8 mouse cellular contexts compared by ENCODE assay signal in the genomic region with DNA sequence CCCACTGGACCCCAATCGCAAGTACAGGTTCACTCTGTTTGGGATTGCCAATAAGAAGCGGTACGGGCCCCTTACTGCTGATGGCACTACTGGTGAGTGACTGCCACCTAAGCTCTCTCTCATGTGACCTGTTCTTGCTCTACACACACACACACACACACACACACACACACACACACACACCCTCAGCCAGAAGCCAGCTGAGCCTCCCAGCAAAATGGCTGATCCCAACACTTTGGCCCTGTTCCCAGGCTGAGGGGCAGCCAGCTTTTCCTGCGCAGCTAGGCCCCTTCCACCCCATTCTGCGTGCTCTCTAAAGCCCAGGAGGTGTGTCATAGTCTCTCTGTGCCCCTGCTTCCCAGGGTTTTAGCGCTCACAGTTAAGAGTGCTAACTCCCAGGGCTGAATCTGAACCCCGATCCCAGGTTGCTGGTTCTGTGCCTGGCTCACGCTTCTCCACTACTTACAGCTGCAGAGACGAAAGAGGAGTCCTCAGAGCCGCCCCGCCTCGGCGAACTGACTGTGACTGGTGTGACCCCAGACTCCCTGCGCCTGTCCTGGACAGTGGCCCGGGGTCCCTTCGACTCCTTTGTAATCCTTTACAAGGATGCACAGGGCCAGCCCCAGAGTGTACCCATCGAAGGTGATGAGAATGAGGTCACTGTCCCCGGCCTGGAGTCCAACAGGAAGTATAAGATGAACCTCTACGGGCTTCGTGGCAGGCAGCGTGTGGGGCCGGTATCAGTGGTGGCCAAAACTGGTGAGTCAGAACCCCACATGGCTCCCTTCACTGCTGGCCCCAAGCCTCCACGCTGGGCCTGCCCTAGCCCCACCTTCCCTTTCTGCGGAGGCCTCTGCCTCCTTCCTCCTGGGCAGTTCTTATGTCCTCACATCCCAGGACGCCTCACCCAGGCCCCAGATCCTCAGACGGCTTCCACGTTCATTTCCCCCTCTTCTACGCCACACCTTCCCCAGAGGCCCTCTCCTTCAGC. TPM values are rescaled to one million over a fixed set of nuclear protein-coding genes. Genes with fewer than 3 reads are reported as not detected.
A peak's percentile ranks its signal among the peaks of the same experiment; 100 is the strongest.
DNase-seq lines count a peak whose midpoint lies in the region; ATAC-seq and TF ChIP-seq lines count a peak whose summit lies in the region.

No protein-coding gene starts in this region.

- peak overlapping the region; percentile 35 for H3K9ac ChIP-seq in ES-E14 (ENCODE audit: insufficient read depth, low read depth, low read length, poor library complexity, severe bottlenecking)
- peak overlapping the region; percentile 38 for H3K9ac ChIP-seq in intestine, embryonic 16.5 days (ENCODE audit: low read depth, low read length)
- H3K9ac ChIP-seq in stomach, embryonic 15.5 days = no peak overlapping the region

- no peak overlapping the region for H3K27ac ChIP-seq in kidney, adult 2 months (ENCODE audit: insufficient read depth, low read depth, low read length)
- H3K27ac ChIP-seq in ES-E14 (ENCODE audit: insufficient read depth, low read depth, low read length, poor library complexity, severe bottlenecking) = no peak overlapping the region
- H3K27ac ChIP-seq in intestine, embryonic 16.5 days (ENCODE audit: low read length) = peak overlapping the region; percentile 63
- H3K27ac ChIP-seq in stomach, embryonic 15.5 days = peak overlapping the region; percentile 67

- ATAC-seq in intestine, embryonic 16.5 days = peak; percentile 35; the same call in 1 of the 2 replicates
- ATAC-seq in stomach, embryonic 15.5 days (ENCODE audit: insufficient read depth, low FRiP score, low read depth) = peak; percentile 11; the same call in 1 of the 2 replicates

- in situ Hi-C loops in ES-E14 (cut with MboI; ENCODE audit: low sequenced_read_pairs in 2 of 2, unreplicated experiment in 2 of 2) = no loop called here

- H3K4me3 ChIP-seq in kidney, adult 2 months (ENCODE audit: insufficient read depth, low read depth, low read length) = no peak overlapping the region
- H3K4me3 ChIP-seq in ES-E14 (ENCODE audit: insufficient read depth in 1 of 2, low read depth in 1 of 2, low read length in 2 of 2, poor library complexity in 1 of 2, severe bottlenecking in 1 of 2) = peak overlapping the region in 1 of 2 experiments; percentile 26; a peak in 1 of 4 replicates
- no peak overlapping the region for H3K4me3 ChIP-seq in intestine, embryonic 16.5 days (ENCODE audit: low read length)
- no peak overlapping the region for H3K4me3 ChIP-seq in stomach, embryonic 15.5 days (replicated peaks)

- no peaks in the 10 kb centered on the region for H3K36me3 ChIP-seq in kidney, adult 2 months (ENCODE audit: control insufficient read depth, insufficient read depth, low read length)
- H3K36me3 ChIP-seq in ES-E14 (ENCODE audit: control insufficient read depth, insufficient read depth, low read length, poor library complexity, severe bottlenecking) = no peaks in the 10 kb centered on the region
- no peaks in the 10 kb centered on the region for H3K36me3 ChIP-seq in intestine, embryonic 16.5 days (ENCODE audit: control insufficient read depth, insufficient read depth, low read length)
- H3K36me3 ChIP-seq in stomach, embryonic 15.5 days = no peaks in the 10 kb centered on the region

- TF ChIP-seq POLR2A in kidney, adult 2 months (IDR thresholded peaks at IDR 0.05; ENCODE audit: low read depth, low read length) = no peak

- no peaks in the 10 kb centered on the region for H3K9me3 ChIP-seq in ES-E14 (ENCODE audit: control insufficient read depth, insufficient read depth, low read depth, low read length)
- H3K9me3 ChIP-seq in intestine, embryonic 16.5 days (ENCODE audit: control insufficient read depth, low read length) = no peaks in the 10 kb centered on the region
- no peaks in the 10 kb centered on the region for H3K9me3 ChIP-seq in stomach, embryonic 15.5 days

- no peak overlapping the region for H3K4me2 ChIP-seq in intestine, embryonic 16.5 days (ENCODE audit: low read depth, low read length)
- H3K4me2 ChIP-seq in stomach, embryonic 15.5 days = no peak overlapping the region

- intact Hi-C loops in left cerebral cortex, postnatal 25 days (cut with DNase I) = no loop called here

- DNase-seq in kidney, postnatal 14 days = peak; percentile 64
- no peak for DNase-seq in kidney, adult 2 months
- DNase-seq in ES-E14 (ENCODE audit: low read depth, low spot score) = no peak
- peak; percentile 87 for DNase-seq in fibroblast of lung, adult 2 months (ENCODE audit: low read depth)
- no peak for DNase-seq in left cerebral cortex, postnatal 25 days (ENCODE audit: low spot score in 2 of 2)
- no peak for DNase-seq in frontal cortex, postnatal 25 days (ENCODE audit: low spot score in 2 of 2)

- no peaks in the 10 kb centered on the region for H3K4me1 ChIP-seq in kidney, adult 2 months (ENCODE audit: control insufficient read depth, insufficient read depth, low read length)
- H3K4me1 ChIP-seq in ES-E14 (ENCODE audit: control insufficient read depth in 2 of 2, insufficient read depth in 2 of 2, low read length in 2 of 2, poor library complexity in 1 of 2) = peaks cover 0 to 7% of the 10 kb centered on the region in 2 experiments; a peak in 1 of 4 replicates
- peaks cover 34% of the 10 kb centered on the region for H3K4me1 ChIP-seq in intestine, embryonic 16.5 days (ENCODE audit: control insufficient read depth, insufficient read depth, low read length)
- H3K4me1 ChIP-seq in stomach, embryonic 15.5 days = peaks cover 37% of the 10 kb centered on the region

- TF ChIP-seq CTCF in kidney, adult 2 months (conservative IDR thresholded peaks at IDR 0.05; ENCODE audit: insufficient read depth, insufficient read length, low read depth, low read length) = no peak

- WGBS in kidney, adult 2 months = 74% methylated on average over 28 of the region's 28 CpGs
- WGBS in intestine, embryonic 16.5 days = 70% methylated on average over 28 of the region's 28 CpGs
- 63% methylated on average over 28 of the region's 28 CpGs for WGBS in stomach, embryonic 15.5 days

- H3K27me3 ChIP-seq in kidney, adult 2 months (replicated peaks; ENCODE audit: control insufficient read depth, insufficient read depth, low read length) = no peaks in the 10 kb centered on the region
- no peaks in the 10 kb centered on the region for H3K27me3 ChIP-seq in intestine, embryonic 16.5 days (replicated peaks; ENCODE audit: control insufficient read depth, insufficient read depth, low read length)
- peaks cover under 1% of the 10 kb centered on the region; the same call in 1 of the 2 replicates for H3K27me3 ChIP-seq in stomach, embryonic 15.5 days (replicated peaks)

TF ChIP-seq in ES-E14, 5 proteins besides CTCF, POLR2A, EP300 and RAD21:
- no peak for TF ChIP-seq CHD2 (IDR thresholded peaks at IDR 0.05; ENCODE audit: low read depth, low read length)
- TF ChIP-seq ZNF384 (IDR thresholded peaks at IDR 0.05; ENCODE audit: low read depth, low read length) = no peak
- TF ChIP-seq ZC3H11A (IDR thresholded peaks at IDR 0.05; ENCODE audit: borderline replicate concordance, low read depth, low read length) = no peak
- TF ChIP-seq HCFC1 (IDR thresholded peaks at IDR 0.05; ENCODE audit: borderline replicate concordance, insufficient read depth, low read length) = no peak
- TF ChIP-seq MAFK (IDR thresholded peaks at IDR 0.05; ENCODE audit: insufficient read depth, low read depth, low read length) = no peak
TF ChIP-seq in ES-E14: peak in this region for 0.

RNA-seq across cellular contexts. Expression of gene Tnxb, which starts 15.1 kb away (rescaled TPM):
- 5.5 and 8.5 TPM in 2 replicates for polyA plus RNA-seq in kidney, adult 2 months (2012; rRNA removed)
- total RNA-seq in ES-E14 (2012; rRNA removed) = 0.18 and 0.26 TPM in 2 replicates
- 1.1 TPM in 2 replicates for polyA plus RNA-seq in intestine, embryonic 16.5 days (2015; fragmentation: Nextera tagmentation; extraction: Ambion mirVana)
- polyA plus RNA-seq in stomach, embryonic 15.5 days (2015; fragmentation: Nextera tagmentation; extraction: Ambion mirVana) = 0.97 and 1.4 TPM in 2 replicates
- total RNA-seq in left cerebral cortex, postnatal 25 days (2021) = 1 to 10 TPM; 1.2 to 1.6 TPM

RNA-seq across cellular contexts. Expression of gene Atf6b, which starts 38.5 kb away (rescaled TPM):
- polyA plus RNA-seq in kidney, adult 2 months (2012; rRNA removed) = 52.5 and 65.5 TPM in 2 replicates
- total RNA-seq in ES-E14 (2012; rRNA removed) = 55.7 and 86.7 TPM in 2 replicates
- polyA plus RNA-seq in intestine, embryonic 16.5 days (2015; fragmentation: Nextera tagmentation; extraction: Ambion mirVana) = 66.3 and 69.1 TPM in 2 replicates
- 72.0 and 76.7 TPM in 2 replicates for polyA plus RNA-seq in stomach, embryonic 15.5 days (2015; fragmentation: Nextera tagmentation; extraction: Ambion mirVana)
- total RNA-seq in left cerebral cortex, postnatal 25 days (2021) = 10 to 100 TPM; 72.7 to 72.8 TPM

RNA-seq across cellular contexts. Expression of gene Fkbpl, which starts 40.9 kb away (rescaled TPM):
- polyA plus RNA-seq in kidney, adult 2 months (2012; rRNA removed) = 5.5 and 5.8 TPM in 2 replicates
- 4.4 and 7.5 TPM in 2 replicates for total RNA-seq in ES-E14 (2012; rRNA removed)
- 10.2 and 14.4 TPM in 2 replicates for polyA plus RNA-seq in intestine, embryonic 16.5 days (2015; fragmentation: Nextera tagmentation; extraction: Ambion mirVana)
- 14.0 and 14.5 TPM in 2 replicates for polyA plus RNA-seq in stomach, embryonic 15.5 days (2015; fragmentation: Nextera tagmentation; extraction: Ambion mirVana)
- total RNA-seq in left cerebral cortex, postnatal 25 days (2021) = 10 to 100 TPM; 12.0 to 17.0 TPM

RNA-seq across cellular contexts. Expression of gene Prrt1, which starts 56.1 kb away (rescaled TPM):
- polyA plus RNA-seq in kidney, adult 2 months (2012; rRNA removed) = 2.7 and 3.2 TPM in 2 replicates
- 0.13 and 0.16 TPM in 2 replicates for total RNA-seq in ES-E14 (2012; rRNA removed)
- polyA plus RNA-seq in intestine, embryonic 16.5 days (2015; fragmentation: Nextera tagmentation; extraction: Ambion mirVana) = 0.32 and 0.47 TPM in 2 replicates
- 0.35 and 0.63 TPM in 2 replicates for polyA plus RNA-seq in stomach, embryonic 15.5 days (2015; fragmentation: Nextera tagmentation; extraction: Ambion mirVana)
- 100 to 1,000 TPM; 171 to 183 TPM for total RNA-seq in left cerebral cortex, postnatal 25 days (2021)

RNA-seq across cellular contexts. Expression of gene Ppt2, which starts 57.1 kb away (rescaled TPM):
- polyA plus RNA-seq in kidney, adult 2 months (2012; rRNA removed) = 118 and 123 TPM in 2 replicates
- total RNA-seq in ES-E14 (2012; rRNA removed) = 13.6 and 26.4 TPM in 2 replicates
- 32.3 and 32.9 TPM in 2 replicates for polyA plus RNA-seq in intestine, embryonic 16.5 days (2015; fragmentation: Nextera tagmentation; extraction: Ambion mirVana)
- 23.7 and 26.2 TPM in 2 replicates for polyA plus RNA-seq in stomach, embryonic 15.5 days (2015; fragmentation: Nextera tagmentation; extraction: Ambion mirVana)
- total RNA-seq in left cerebral cortex, postnatal 25 days (2021) = 10 to 100 TPM; 45.8 to 46.4 TPM

Comparison
In these comparisons a context has a peak if more than half of its experiments do, and no peak if none do; other contexts are left out.
1. DNase-seq: peak in kidney, postnatal 14 days (single experiment) and fibroblast of lung, adult 2 months (single experiment); none in kidney, adult 2 months (single experiment), ES-E14 (single experiment), left cerebral cortex, postnatal 25 days (0 of 2) and frontal cortex, postnatal 25 days (0 of 2).
2. H3K27ac ChIP-seq: peak in intestine, embryonic 16.5 days (single experiment) and stomach, embryonic 15.5 days (single experiment); none in kidney, adult 2 months (single experiment) and ES-E14 (single experiment).